Mouse (Mus musculus) G1E (cell line): ENCODE measurements around the gene Cubn.

Experiments used
- CTCF ChIP-seq: IDR thresholded peaks from 2 replicates; pipeline ENCODE4 v1.5.1; 2012; ENCODE audit warnings: low read depth, low read length, inconsistent platforms, mixed read lengths
- GATA1 ChIP-seq: IDR thresholded peaks from 2 replicates; pipeline ENCODE4 v1.6.1; 2012; ENCODE audit warnings: borderline replicate concordance, low read length, inconsistent platforms, mixed read lengths
- GATA2 ChIP-seq: IDR thresholded peaks from 2 replicates; pipeline ENCODE4 v1.6.1; 2012; ENCODE audit warnings: low read depth, low read length, inconsistent platforms, borderline replicate concordance

GRCm38 (mm10) chr2:13470108-13470507 is 21.5 kb downstream of the Cubn start:
- no peak for TF ChIP-seq CTCF
- no peak for TF ChIP-seq GATA1
- TF ChIP-seq GATA2, result no peak
